Mouse (Mus musculus): ENCODE data around the gene Pi16. TPM values are rescaled to one million over a fixed set of nuclear protein-coding genes. Genes with fewer than 3 reads are reported as not detected.
A peak's percentile ranks its signal among the peaks of the same experiment; 100 is the strongest.

Gene Pi16
- polyA plus RNA-seq, 1 experiment from 2014 or later: 0.14 TPM

DNA sequence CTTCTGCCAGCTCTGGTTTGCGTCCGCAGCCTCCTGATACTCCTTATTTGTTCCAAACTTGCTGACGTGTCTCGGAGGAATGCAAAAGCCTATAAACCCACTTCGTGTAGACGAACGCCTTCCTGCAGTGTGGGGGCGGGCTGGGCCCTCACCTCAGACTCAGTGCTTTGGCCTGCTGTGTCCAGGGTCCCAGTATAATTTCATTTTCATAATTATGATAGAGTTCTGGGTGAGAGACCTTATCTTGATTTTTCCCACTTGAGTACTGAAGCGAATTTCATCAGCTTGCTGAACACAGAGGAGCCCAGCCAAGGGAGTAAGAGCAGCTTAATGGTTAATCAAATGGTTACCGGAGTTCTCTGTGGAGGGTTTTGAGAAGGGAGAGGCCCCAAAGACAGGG is 20.2 kb upstream of the Pi16 start:
- H3K4me3 ChIP-seq (ENCODE audit: low read depth, low read length): no peak overlapping the region
- DNase-seq: no peak
- no peaks in the 10 kb centered on the region for H3K4me1 ChIP-seq (ENCODE audit: insufficient read depth)
- no peak overlapping the region for H3K9ac ChIP-seq
- peaks cover 53% of the 10 kb centered on the region for H3K36me3 ChIP-seq (ENCODE audit: insufficient read depth)
- peak overlapping the region; percentile 65 for H3K27ac ChIP-seq (ENCODE audit: low read depth)
- no peak overlapping the region for H3K4me2 ChIP-seq
- 64% methylated on average over 10 of the region's 10 CpGs for WGBS
- H3K27me3 ChIP-seq (ENCODE audit: insufficient read depth, low read length): no peaks in the 10 kb centered on the region
- ATAC-seq (ENCODE audit: insufficient read depth): no peak
- TF ChIP-seq CTCF (IDR thresholded peaks at IDR 0.05; ENCODE audit: low read depth): no peak
- H3K9me3 ChIP-seq (ENCODE audit: low read depth, low read length): no peaks in the 10 kb centered on the region

DNA sequence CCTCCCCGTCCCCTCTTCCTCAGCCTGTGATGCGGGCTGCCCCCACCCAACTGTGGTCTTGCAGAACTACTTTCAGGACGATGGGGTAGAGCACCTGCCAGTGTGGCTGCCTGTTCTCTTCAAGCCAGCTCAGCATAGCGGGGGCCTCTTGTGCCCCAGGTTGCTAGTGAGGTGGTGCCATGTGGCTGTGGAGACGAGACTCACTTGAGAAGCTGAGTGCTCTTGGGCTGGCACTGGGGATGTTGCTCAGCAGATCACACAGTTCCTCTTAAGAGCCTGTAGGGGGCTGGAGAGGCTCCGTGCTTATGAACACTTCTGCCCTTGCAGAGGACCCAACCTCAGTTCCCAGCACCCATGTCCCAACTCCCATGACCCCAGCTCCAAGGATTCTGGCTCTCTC is 19.7 kb upstream of the Pi16 start:
- peak; percentile 35; the same call in 1 of the 2 replicates for TF ChIP-seq CTCF (IDR thresholded peaks at IDR 0.05; ENCODE audit: low read depth)
- Histone ChIP-seq H3K9me3 (ENCODE audit: low read depth, low read length) (no peaks in the 10 kb centered on the region), H3K4me2 (no peak overlapping the region), H3K9ac (no peak overlapping the region), H3K27ac (ENCODE audit: low read depth) (peak overlapping the region; percentile 65), H3K4me3 (ENCODE audit: low read depth, low read length) (no peak overlapping the region), H3K27me3 (ENCODE audit: insufficient read depth, low read length) (no peaks in the 10 kb centered on the region), H3K36me3 (ENCODE audit: insufficient read depth) (peaks cover 53% of the 10 kb centered on the region), H3K4me1 (ENCODE audit: insufficient read depth) (no peaks in the 10 kb centered on the region)
- 65% methylated on average over 6 of the region's 6 CpGs for WGBS
- ATAC-seq (ENCODE audit: insufficient read depth): 0 out of 2 replicates have a peak, but pooled peaks have one; percentile 21
- no peak for DNase-seq

DNA sequence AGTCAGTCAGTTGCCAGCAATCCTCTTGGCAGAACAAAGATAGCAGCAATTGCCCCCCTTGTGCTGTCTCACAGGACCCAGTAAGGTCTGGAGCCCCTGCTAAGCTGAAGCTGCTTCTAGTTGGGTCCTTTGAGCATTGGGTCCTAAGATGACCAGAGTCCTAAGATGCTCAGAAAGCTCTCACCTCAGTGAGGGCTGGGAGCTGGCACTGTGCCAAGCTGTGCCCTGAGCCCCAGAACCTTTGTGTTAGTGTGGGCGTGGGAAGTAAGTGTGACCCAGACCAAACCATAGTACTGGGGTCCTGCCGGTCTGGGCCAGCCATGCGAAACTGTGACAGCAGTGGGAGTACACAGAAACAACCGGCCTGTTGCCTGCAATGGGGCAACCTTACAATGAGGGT is 18.2 kb upstream of the Pi16 start:
- WGBS: 86% methylated on average over 4 of the region's 4 CpGs
- TF ChIP-seq CTCF (IDR thresholded peaks at IDR 0.05; ENCODE audit: low read depth): no peak
- ATAC-seq (ENCODE audit: insufficient read depth) (no peak), DNase-seq (no peak)
- H3K27me3 ChIP-seq (ENCODE audit: insufficient read depth, low read length): no peaks in the 10 kb centered on the region
- H3K36me3 ChIP-seq (ENCODE audit: insufficient read depth): peaks cover 47% of the 10 kb centered on the region
- no peak overlapping the region for H3K4me2 ChIP-seq
- H3K4me1 ChIP-seq (ENCODE audit: insufficient read depth): no peaks in the 10 kb centered on the region; the same call in 1 of the 2 replicates
- H3K9ac ChIP-seq: no peak overlapping the region
- no peak overlapping the region for H3K4me3 ChIP-seq (ENCODE audit: low read depth, low read length)
- no peaks in the 10 kb centered on the region for H3K9me3 ChIP-seq (ENCODE audit: low read depth, low read length)
- no peak overlapping the region for H3K27ac ChIP-seq (ENCODE audit: low read depth)

DNA sequence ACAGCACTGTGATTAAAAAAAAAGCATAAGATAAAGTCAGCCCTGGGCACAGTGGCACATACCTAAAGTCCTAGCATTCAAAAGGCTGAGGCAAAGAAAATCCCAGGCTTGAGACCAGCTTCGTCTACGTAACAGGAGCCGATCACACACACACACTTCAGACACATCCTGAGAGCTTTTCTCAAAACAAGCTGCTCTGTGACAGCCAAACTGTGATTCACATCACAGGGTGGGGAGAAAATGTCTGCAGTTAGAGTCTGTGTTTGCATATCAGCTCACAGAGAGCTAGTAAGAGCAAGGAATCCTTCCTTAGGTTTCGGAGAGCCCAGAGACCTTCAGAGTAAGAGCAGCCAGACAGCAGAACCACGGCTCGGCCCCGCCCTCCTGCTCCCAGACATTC is 16.6 kb upstream of the Pi16 start:
- 85% methylated on average over 7 of the region's 7 CpGs for WGBS
- H3K36me3 ChIP-seq (ENCODE audit: insufficient read depth): peaks cover 40% of the 10 kb centered on the region
- no peak for DNase-seq
- H3K4me1 ChIP-seq (ENCODE audit: insufficient read depth): peaks cover 15% of the 10 kb centered on the region
- no peak for TF ChIP-seq CTCF (IDR thresholded peaks at IDR 0.05; ENCODE audit: low read depth)
- no peak overlapping the region for H3K4me3 ChIP-seq (ENCODE audit: low read depth, low read length)
- no peak for ATAC-seq (ENCODE audit: insufficient read depth)
- no peak overlapping the region for H3K4me2 ChIP-seq
- H3K27me3 ChIP-seq (ENCODE audit: insufficient read depth, low read length): no peaks in the 10 kb centered on the region
- H3K9ac ChIP-seq: no peak overlapping the region
- no peaks in the 10 kb centered on the region for H3K9me3 ChIP-seq (ENCODE audit: low read depth, low read length)
- no peak overlapping the region for H3K27ac ChIP-seq (ENCODE audit: low read depth)

DNA sequence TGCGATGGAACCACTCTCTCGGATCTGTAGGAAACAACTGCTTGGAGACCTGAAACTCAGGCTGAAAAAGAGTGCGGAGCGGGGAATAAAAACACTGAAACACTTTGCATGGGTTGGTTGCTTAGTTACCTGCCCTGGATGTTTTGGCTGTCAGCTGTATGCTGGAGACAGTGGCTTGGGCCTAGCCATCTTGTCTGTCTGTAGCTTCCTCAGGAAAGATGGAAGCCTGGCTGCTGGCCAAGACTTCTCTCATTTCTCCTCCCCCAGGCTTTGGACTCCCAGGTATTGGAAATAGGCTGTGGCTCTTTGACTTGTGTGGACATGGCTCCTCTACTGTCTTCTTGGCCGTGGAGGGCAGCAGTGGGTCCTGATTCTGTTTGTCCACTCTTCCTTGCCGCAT is 16.1 kb upstream of the Pi16 start:
- Histone ChIP-seq H3K4me3 (ENCODE audit: low read depth, low read length) (no peak overlapping the region), H3K27ac (ENCODE audit: low read depth) (no peak overlapping the region), H3K9me3 (ENCODE audit: low read depth, low read length) (no peaks in the 10 kb centered on the region), H3K9ac (no peak overlapping the region), H3K27me3 (ENCODE audit: insufficient read depth, low read length) (no peaks in the 10 kb centered on the region), H3K4me1 (ENCODE audit: insufficient read depth) (peaks cover 15% of the 10 kb centered on the region), H3K36me3 (ENCODE audit: insufficient read depth) (peaks cover 40% of the 10 kb centered on the region), H3K4me2 (no peak overlapping the region)
- 85% methylated on average over 6 of the region's 6 CpGs for WGBS
- ATAC-seq (ENCODE audit: insufficient read depth): no peak
- no peak for TF ChIP-seq CTCF (IDR thresholded peaks at IDR 0.05; ENCODE audit: low read depth)
- DNase-seq: no peak

DNA sequence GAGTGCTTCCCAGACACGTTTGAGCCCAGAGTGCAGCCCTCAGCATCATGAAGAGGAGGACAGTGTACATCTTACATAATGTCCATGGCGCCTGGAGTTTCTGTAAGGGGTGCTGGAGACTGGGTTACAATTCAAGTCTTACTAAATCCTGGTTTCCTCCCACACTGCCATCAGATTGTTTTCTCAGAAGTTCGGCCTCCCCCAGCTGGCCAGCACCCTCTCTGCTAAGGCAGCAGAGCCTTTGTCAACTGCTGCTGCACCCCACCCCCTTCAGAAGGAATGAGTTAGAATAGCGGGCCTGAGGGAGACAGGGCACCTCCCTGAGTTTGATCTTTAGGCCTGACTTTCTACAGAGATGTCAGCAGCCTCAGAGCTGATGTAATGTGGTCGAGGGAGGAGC is 15.3 kb upstream of the Pi16 start:
- no peak for DNase-seq

DNA sequence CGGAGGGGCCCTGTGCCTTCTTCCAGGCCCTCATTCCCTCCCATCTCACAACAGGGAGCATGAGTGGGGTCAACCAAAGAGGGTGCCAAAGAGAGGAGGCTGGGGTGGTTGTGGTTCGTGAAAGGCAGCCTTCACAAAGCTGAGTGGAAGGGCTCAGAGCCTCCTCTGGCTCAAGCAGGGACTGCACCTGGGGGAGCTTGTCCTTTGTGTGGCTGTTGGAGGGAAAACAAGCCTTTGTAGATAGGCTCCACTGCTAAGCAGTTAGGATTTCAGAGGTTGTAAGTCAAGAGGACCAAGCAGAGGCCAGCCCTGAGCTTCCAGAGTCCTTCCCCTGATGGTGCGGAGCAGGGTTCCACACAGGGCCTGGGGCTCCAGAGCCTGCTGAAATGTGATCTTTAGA is 14.4 kb upstream of the Pi16 start:
- Histone ChIP-seq H3K36me3 (ENCODE audit: insufficient read depth) (peaks cover 35% of the 10 kb centered on the region), H3K4me2 (no peak overlapping the region), H3K4me1 (ENCODE audit: insufficient read depth) (peaks cover 15% of the 10 kb centered on the region), H3K9me3 (ENCODE audit: low read depth, low read length) (no peaks in the 10 kb centered on the region), H3K9ac (no peak overlapping the region), H3K4me3 (ENCODE audit: low read depth, low read length) (no peak overlapping the region), H3K27ac (ENCODE audit: low read depth) (no peak overlapping the region; the same call in 1 of the 2 replicates), H3K27me3 (ENCODE audit: insufficient read depth, low read length) (no peaks in the 10 kb centered on the region)
- WGBS: 51% methylated on average over 3 of the region's 3 CpGs
- DNase-seq (peak; percentile 38), ATAC-seq (ENCODE audit: insufficient read depth) (no peak)
- peak; percentile 53 for TF ChIP-seq CTCF (IDR thresholded peaks at IDR 0.05; ENCODE audit: low read depth)

More for the DNA sequence above, 15.3 kb upstream of the Pi16 start:
- Histone ChIP-seq H3K36me3 (ENCODE audit: insufficient read depth) (peaks cover 40% of the 10 kb centered on the region), H3K27ac (ENCODE audit: low read depth) (no peak overlapping the region), H3K9ac (no peak overlapping the region), H3K4me2 (no peak overlapping the region), H3K4me3 (ENCODE audit: low read depth, low read length) (no peak overlapping the region), H3K4me1 (ENCODE audit: insufficient read depth) (peaks cover 15% of the 10 kb centered on the region), H3K27me3 (ENCODE audit: insufficient read depth, low read length) (no peaks in the 10 kb centered on the region), H3K9me3 (ENCODE audit: low read depth, low read length) (no peaks in the 10 kb centered on the region)
- 60% methylated on average over 5 of the region's 5 CpGs for WGBS
- ATAC-seq (ENCODE audit: insufficient read depth): no peak
- TF ChIP-seq CTCF (IDR thresholded peaks at IDR 0.05; ENCODE audit: low read depth): no peak

DNA sequence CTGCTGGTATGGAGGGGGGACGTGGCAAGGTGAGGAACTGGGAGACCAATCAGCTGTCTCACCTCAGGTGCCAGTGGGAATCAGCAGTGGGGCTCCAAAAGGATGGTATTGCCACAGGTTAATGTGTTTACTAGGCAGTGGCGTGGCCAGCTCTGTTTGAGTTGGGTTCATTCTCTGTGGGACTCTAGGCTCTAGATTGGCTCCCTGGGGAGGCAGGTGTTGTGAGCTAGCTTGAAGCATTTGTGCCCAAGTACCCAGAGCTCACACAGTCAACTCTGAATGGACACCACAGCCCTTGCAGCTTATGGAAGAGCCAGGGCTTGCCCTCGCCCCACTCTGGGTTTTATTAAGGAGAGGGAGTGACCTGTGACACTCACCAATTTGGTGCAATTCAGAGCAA is 13.6 kb upstream of the Pi16 start:
- H3K27ac ChIP-seq (ENCODE audit: low read depth): no peak overlapping the region

More for the DNA sequence above, 13.6 kb upstream of the Pi16 start:
- peaks cover 15% of the 10 kb centered on the region for H3K4me1 ChIP-seq (ENCODE audit: insufficient read depth)
- ATAC-seq (ENCODE audit: insufficient read depth) (no peak), DNase-seq (no peak)
- no peak overlapping the region for H3K4me3 ChIP-seq (ENCODE audit: low read depth, low read length)
- no peaks in the 10 kb centered on the region for H3K27me3 ChIP-seq (ENCODE audit: insufficient read depth, low read length)
- H3K9ac ChIP-seq: no peak overlapping the region
- 73% methylated on average over 3 of the region's 3 CpGs for WGBS
- H3K36me3 ChIP-seq (ENCODE audit: insufficient read depth): peaks cover 29% of the 10 kb centered on the region
- H3K4me2 ChIP-seq: no peak overlapping the region
- no peaks in the 10 kb centered on the region for H3K9me3 ChIP-seq (ENCODE audit: low read depth, low read length)
- no peak for TF ChIP-seq CTCF (IDR thresholded peaks at IDR 0.05; ENCODE audit: low read depth)

Measured in lung, embryonic 14.5 days (tissue).